Mouse (Mus musculus) hindbrain, embryonic 14.5 days (tissue): ENCODE measurements around the gene Eif2ak3. TPM values are rescaled to one million over a fixed set of nuclear protein-coding genes. Genes with fewer than 3 reads are reported as not detected.

Experiments
- ATAC-seq: fragments of 200-750 bp; cut with Nextera tagmentation; 2 replicates; pipeline ENCODE4 v1.8.0; 2017; ENCODE audit warnings: moderate number of reproducible peaks, mild to moderate bottlenecking, moderate TSS enrichment, moderate library complexity; ENCODE audit not compliant: low FRiP score
- DNase-seq: peaks from one replicate; pipeline ENCODE4 v3.0.0-alpha.2; 2015; ENCODE audit warnings: low spot score
- H3K27ac ChIP-seq: fragments of 300-500 bp; sonication (generic); 2 replicates; pipeline ENCODE4 v1.5.1; 2014; ENCODE audit warnings: mild to moderate bottlenecking, moderate library complexity
- H3K27me3 ChIP-seq: fragments of 300-500 bp; sonication (generic); 2 replicates; pipeline ENCODE4 v1.6.1; 2014; ENCODE audit warnings: mild to moderate bottlenecking, low read length, mixed read lengths; ENCODE audit not compliant: control insufficient read depth, insufficient read depth
- H3K36me3 ChIP-seq: fragments of 300-500 bp; sonication (generic); replicated peaks from 2 replicates; pipeline ENCODE4 v1.6.1; 2014; ENCODE audit not compliant: control insufficient read depth, insufficient read depth
- H3K4me1 ChIP-seq: fragments of 300-500 bp; sonication (generic); replicated peaks from 2 replicates; pipeline ENCODE4 v1.6.1; 2014; ENCODE audit warnings: antibody characterized with exemption, low read length, mixed read lengths; ENCODE audit not compliant: control insufficient read depth, insufficient read depth
- H3K4me2 ChIP-seq: fragments of 300-500 bp; sonication (generic); replicated peaks from 2 replicates; pipeline ENCODE4 v1.6.1; 2014; ENCODE audit warnings: mild to moderate bottlenecking, moderate library complexity
- H3K4me3 ChIP-seq: fragments of 300-500 bp; sonication (generic); replicated peaks from 2 replicates; pipeline ENCODE4 v1.5.1; 2014; ENCODE audit warnings: mild to moderate bottlenecking, low read length
- H3K9ac ChIP-seq: fragments of 300-500 bp; sonication (generic); 2 replicates; pipeline ENCODE4 v1.6.1; 2014
- H3K9me3 ChIP-seq: fragments of 300-500 bp; sonication (generic); 2 replicates; pipeline ENCODE4 v1.6.1; 2016; ENCODE audit warnings: low read length; ENCODE audit not compliant: control insufficient read depth
- WGBS: fragments of 180-500 bp; shearing (Covaris S2); extraction: QIAGEN DNeasy Blood & Tissue Kit; methylation state at CpG from one replicate; pipeline ENCODE4 v1.1.7; 2014; 5-methylcytosine and 5-hydroxymethylcytosine counted together
- polyA plus RNA-seq: library from polyadenylated mRNA; unstranded; fragments of >200 nt; fragmentation: Nextera tagmentation; extraction: Ambion mirVana; gene quantifications from 2 replicates; pipeline ENCODE4 v1.2.1, GENCODE M21; 2014

Eif2ak3 gene
- polyA plus RNA-seq, result 13.0 and 13.3 TPM in 2 replicates

DNA sequence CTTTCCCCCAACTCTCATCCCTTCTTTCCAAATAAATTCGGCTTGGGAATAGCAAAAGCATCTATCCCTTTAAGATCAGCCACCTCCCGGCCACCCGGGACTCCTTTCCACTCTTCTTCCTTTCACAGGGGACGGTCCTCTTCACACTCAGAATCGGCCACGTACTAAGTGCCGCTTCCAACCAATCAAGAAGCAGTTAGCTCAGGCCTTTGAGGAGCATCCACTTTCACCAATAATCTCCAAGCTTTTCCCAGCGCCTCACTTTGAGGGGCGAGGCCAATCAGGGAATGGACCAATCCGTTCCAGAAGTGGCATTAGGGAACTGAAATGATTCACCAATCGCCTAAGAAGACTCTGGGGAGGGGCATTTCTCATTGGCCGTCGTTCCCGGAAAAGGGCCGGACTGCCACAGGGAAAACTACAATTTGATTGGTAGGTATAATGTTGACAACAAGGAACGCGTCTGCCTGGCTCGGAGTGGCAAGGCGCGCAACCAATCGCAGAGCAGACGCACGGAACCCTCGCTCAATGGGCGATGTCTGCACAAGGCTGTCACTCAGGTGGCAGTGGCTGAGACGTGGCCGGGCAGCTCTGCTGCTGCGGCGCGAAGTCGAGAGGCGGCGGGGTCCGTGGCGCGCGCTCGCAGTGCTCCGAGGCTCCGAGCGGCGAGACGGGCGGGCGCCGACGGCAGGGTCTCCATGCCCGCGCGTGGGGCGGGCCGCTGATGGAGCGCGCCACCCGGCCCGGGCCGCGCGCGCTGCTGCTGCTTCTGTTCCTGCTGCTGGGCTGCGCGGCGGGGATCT, at the start of gene Eif2ak3:
Gene Eif2ak3 (plus strand): TSS at position 514 of the 803 bp plus-strand sequence.
- Histone ChIP-seq H3K27me3 (no peaks in the 10 kb centered on the region), H3K36me3 (no peaks in the 10 kb centered on the region; the same call in 1 of the 2 replicates), H3K4me3 (peak within 1 kb of the TSS; percentile 81), H3K27ac (peak within 1 kb of the TSS; percentile 92), H3K4me1 (peaks cover 26% of the 10 kb centered on the region), H3K4me2 (peak within 1 kb of the TSS; percentile 73), H3K9me3 (no peaks in the 10 kb centered on the region), H3K9ac (peak within 1 kb of the TSS; percentile 85)
- under 1% methylated on average over 63 of the region's 63 CpGs for WGBS
- ATAC-seq, result peak; percentile 99
- DNase-seq, result peak; percentile 98

DNA sequence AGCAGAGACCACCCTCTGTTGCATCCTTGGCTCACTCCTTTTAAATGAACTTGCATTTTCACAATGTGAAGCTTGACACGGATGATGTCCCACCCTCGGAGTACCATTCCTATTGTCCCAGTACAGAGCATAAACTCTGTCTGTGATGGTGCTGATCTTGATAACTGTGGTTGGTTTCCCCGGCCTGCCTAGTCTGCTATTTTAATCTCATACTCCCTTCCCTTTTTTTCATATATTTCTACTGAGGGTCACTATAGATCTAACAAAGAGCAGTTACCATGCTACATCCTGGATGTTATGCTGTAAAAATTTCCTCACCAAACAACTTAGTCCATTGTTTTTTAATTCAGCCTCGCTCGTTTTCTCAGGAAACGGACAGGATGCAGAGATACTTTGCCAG, 47.4 kb upstream of the Eif2ak3 start:
- ATAC-seq (no peak), DNase-seq (no peak)
- H3K4me3 ChIP-seq, result no peak overlapping the region
- 82% methylated on average over 6 of the region's 6 CpGs for WGBS
- no peak overlapping the region for H3K27ac ChIP-seq
- no peaks in the 10 kb centered on the region for H3K9me3 ChIP-seq
- H3K27me3 ChIP-seq, result no peaks in the 10 kb centered on the region
- H3K4me2 ChIP-seq, result no peak overlapping the region
- no peaks in the 10 kb centered on the region for H3K36me3 ChIP-seq
- peaks cover 5% of the 10 kb centered on the region for H3K4me1 ChIP-seq
- H3K9ac ChIP-seq, result no peak overlapping the region

DNA sequence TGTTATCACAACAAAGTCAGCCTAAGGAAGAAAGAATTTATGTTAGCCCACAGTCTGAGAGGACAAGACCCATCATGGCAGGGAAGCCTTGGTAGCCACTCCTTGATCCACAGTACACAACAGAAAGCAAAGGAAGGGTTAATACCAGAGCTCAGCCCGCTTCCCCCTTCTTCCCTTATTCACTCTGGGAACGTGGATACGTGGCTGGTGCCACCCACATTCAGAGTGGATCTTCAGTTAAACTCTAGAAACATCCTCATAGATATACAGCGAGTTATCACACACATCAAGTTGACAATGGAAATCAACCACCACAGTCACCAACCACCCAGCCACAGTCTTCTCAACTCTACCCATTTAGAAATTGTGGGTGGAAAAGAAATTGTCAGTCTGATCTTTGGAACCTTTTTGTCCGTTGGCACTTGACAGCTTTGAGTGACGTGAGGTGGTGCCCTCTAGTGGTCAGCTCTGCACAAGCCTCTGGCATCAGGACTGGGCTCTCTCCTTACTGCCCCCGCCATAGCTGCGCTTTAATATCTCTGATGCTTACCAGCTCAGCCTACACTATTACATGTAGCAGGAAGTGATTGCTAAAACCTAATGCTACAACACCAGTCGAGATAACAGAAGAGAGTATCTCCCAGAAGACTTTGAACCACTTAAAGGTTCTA, 46.6 kb upstream of the Eif2ak3 start:
- H3K9me3 ChIP-seq, result no peaks in the 10 kb centered on the region
- no peak overlapping the region for H3K4me2 ChIP-seq
- no peaks in the 10 kb centered on the region for H3K36me3 ChIP-seq
- no peaks in the 10 kb centered on the region for H3K27me3 ChIP-seq
- H3K27ac ChIP-seq, result no peak overlapping the region
- ATAC-seq, result peak; percentile 56; the same call in 1 of the 2 replicates
- no peak for DNase-seq
- peaks cover 3% of the 10 kb centered on the region for H3K4me1 ChIP-seq
- 27% methylated on average over 9 of the region's 9 CpGs for WGBS
- no peak overlapping the region for H3K9ac ChIP-seq
- no peak overlapping the region for H3K4me3 ChIP-seq

DNA sequence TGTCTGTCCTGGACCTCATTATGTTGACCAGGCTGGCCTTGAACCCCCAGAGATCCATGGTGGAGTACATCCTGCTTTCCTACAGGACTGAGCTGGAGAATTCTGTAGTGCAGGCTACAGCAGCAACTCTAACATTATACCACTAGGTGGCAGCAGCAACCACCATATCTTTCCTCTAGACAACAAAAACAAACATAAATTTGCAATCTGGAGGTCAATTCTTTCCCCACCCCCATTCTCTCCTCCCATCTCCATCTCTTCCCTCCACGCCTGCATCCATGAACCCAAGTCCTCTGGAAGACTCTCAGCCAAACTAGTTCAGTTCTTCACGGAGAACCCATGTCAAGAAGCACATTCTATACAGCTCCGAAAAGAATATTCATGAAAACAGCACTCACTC, 39.7 kb upstream of the Eif2ak3 start:
- H3K27ac ChIP-seq, result no peak overlapping the region
- no peaks in the 10 kb centered on the region for H3K27me3 ChIP-seq
- DNase-seq (peak; percentile 74), ATAC-seq (peak; percentile 28; the same call in 1 of the 2 replicates)
- no peaks in the 10 kb centered on the region for H3K4me1 ChIP-seq
- WGBS, result 28% methylated on average over 3 of the region's 3 CpGs
- H3K36me3 ChIP-seq, result no peaks in the 10 kb centered on the region
- no peaks in the 10 kb centered on the region for H3K9me3 ChIP-seq
- peak overlapping the region; percentile 26 for H3K4me2 ChIP-seq
- H3K4me3 ChIP-seq, result no peak overlapping the region
- no peak overlapping the region for H3K9ac ChIP-seq

DNA sequence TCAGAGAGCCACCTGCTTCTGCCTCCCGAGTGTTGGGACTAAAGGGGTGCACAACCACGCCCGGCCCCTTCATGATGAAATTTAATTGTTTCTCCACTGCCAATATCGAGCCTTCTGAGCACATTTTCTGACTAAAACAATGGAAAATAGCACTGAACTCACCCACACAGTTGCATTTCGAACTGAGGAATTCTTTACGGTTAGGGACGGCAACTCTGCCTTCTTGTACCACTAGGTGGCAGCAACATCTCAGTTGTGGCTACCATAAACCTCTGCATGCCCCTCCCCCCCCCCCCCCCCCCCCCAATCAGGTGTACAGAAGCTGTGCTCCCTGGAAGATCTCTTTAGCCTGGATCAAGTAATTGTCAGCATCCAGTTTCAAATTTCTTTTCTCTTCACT, 39.0 kb upstream of the Eif2ak3 start:
- Histone ChIP-seq H3K4me3 (no peak overlapping the region), H3K27ac (no peak overlapping the region), H3K9ac (no peak overlapping the region), H3K36me3 (no peaks in the 10 kb centered on the region), H3K9me3 (no peaks in the 10 kb centered on the region), H3K27me3 (no peaks in the 10 kb centered on the region), H3K4me1 (no peaks in the 10 kb centered on the region), H3K4me2 (peak overlapping the region; percentile 44)
- peak; percentile 86 for DNase-seq
- 13% methylated on average over 7 of the region's 7 CpGs for WGBS
- ATAC-seq, result peak; percentile 76

DNA sequence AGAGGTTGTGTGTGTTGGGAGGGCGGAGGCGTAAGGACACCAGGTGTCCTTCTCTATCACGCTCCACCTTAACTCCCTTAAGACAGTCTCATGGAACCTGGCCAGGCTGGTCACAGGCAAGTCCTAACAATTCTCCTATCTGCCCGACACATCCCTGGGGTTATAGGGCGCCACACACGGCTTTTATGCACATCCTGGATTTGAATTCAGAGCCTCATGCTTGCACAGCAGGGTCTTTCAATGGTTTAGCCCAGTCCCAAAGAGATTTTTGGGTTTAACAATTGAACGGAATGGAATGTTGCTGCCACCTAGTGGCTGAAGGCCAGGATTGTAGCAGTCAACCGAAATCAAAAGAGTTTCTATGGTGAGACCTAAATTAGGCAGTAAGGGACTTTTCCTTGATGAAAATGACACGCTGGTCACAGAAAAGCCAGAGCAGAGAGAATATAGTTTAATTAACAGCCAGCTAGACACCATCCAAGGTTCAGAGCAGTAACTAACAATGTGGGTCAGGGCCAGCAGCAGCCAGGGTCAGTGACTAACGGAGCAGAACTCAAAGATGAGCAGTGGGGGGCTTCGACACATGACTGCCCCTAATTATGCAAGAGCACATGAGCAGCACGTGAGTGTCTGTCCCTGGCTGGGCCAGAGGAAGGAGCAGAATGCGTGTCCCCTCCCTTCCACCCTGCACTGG, 38.3 kb upstream of the Eif2ak3 start:
- Histone ChIP-seq H3K27me3 (no peaks in the 10 kb centered on the region), H3K9ac (no peak overlapping the region), H3K36me3 (no peaks in the 10 kb centered on the region), H3K4me1 (no peaks in the 10 kb centered on the region), H3K4me2 (peak overlapping the region; percentile 44), H3K4me3 (no peak overlapping the region), H3K9me3 (no peaks in the 10 kb centered on the region), H3K27ac (no peak overlapping the region)
- ATAC-seq, result peak; percentile 73
- 7% methylated on average over 13 of the region's 13 CpGs for WGBS
- DNase-seq, result peak; percentile 91

DNA sequence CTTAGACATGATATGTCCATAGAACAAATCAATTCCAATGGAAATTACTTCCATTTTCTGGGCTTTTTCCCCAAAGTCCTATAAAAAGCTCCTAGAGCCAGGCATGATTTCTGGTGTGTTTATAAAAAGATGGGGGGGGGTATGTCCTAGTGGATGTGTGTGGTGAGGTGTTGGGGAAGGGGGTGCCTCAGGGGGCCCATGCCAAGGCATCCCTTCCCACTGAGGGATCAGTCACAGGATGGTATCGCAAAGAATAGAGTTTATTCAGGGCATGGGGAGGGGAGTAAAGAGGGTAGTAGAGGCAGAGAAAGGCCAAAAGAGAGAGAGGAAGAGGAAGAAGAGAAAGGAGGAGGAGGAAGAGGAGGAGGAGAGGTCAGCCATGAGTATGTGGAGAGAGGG, 37.8 kb upstream of the Eif2ak3 start:
- Histone ChIP-seq H3K4me2 (no peak overlapping the region), H3K9me3 (no peaks in the 10 kb centered on the region), H3K36me3 (no peaks in the 10 kb centered on the region), H3K9ac (no peak overlapping the region), H3K27ac (no peak overlapping the region), H3K4me3 (no peak overlapping the region), H3K4me1 (no peaks in the 10 kb centered on the region), H3K27me3 (no peaks in the 10 kb centered on the region)
- ATAC-seq (peak; percentile 24; the same call in 1 of the 2 replicates), DNase-seq (no peak)
- 44% methylated on average over 1 of the region's 1 CpGs for WGBS

DNA sequence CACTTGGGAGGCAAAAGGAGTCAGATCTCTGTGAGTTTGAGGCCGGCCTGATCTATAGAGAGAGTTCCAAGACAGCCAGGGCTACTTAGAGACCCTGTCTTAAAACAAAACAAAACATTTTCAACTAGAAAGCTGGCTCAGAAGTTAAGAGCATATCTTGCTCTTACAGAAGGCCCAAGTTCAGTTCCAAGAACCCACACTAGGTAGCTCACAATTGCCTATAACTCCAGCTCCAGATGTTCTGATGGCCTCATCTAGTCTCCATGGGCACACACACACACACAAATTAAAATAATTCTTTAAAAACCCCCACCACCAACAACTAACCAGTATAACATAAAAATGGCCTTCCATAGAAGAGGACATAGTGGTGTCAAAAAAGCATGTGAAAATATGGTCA, 33.8 kb upstream of the Eif2ak3 start:
- H3K9me3 ChIP-seq, result no peaks in the 10 kb centered on the region
- H3K4me1 ChIP-seq, result no peaks in the 10 kb centered on the region
- no peak for ATAC-seq
- H3K4me3 ChIP-seq, result no peak overlapping the region
- no peak overlapping the region for H3K9ac ChIP-seq
- whole genome bisulfite sequencing, result 88% methylated on average over 1 of the region's 1 CpGs
- no peak overlapping the region for H3K27ac ChIP-seq
- H3K27me3 ChIP-seq, result no peaks in the 10 kb centered on the region
- H3K36me3 ChIP-seq, result no peaks in the 10 kb centered on the region
- no peak overlapping the region for H3K4me2 ChIP-seq
- DNase-seq, result no peak
